Mouse (Mus musculus): Measurements from ENCODE around the gene Borcs5.

The Borcs5 gene

GRCm38 (mm10) chr6:134639210-134639609 lies at the start of gene Borcs5:
Gene Borcs5 (plus strand): TSS chr6:134639510.
- H3K9me3 ChIP-seq (ENCODE audit: low read length) = no peaks in the 10 kb centered on the region
- H3K36me3 ChIP-seq (ENCODE audit: insufficient read depth, low read length) = no peaks in the 10 kb centered on the region
- H3K4me1 ChIP-seq (replicated peaks; ENCODE audit: low read depth, low read length) = peaks cover 17% of the 10 kb centered on the region
- no peaks in the 10 kb centered on the region for H3K27me3 ChIP-seq (ENCODE audit: insufficient read depth, low read length)
- no peak for TF ChIP-seq POU5F1 (IDR thresholded peaks at IDR 0.05; ENCODE audit: borderline replicate concordance, low read length)
- no peak within 1 kb of the TSS for H3K4me3 ChIP-seq (replicated peaks; ENCODE audit: low read length)

- H3K4me3 ChIP-seq (replicated peaks; ENCODE audit: low read length) = no peak overlapping the region
- H3K9me3 ChIP-seq (ENCODE audit: low read length) = no peaks in the 10 kb centered on the region
- no peaks in the 10 kb centered on the region for H3K36me3 ChIP-seq (ENCODE audit: insufficient read depth, low read length)
- no peak for TF ChIP-seq CTCF (conservative IDR thresholded peaks at IDR 0.05; ENCODE audit: low read length)
- TF ChIP-seq NANOG (IDR thresholded peaks at IDR 0.05; ENCODE audit: borderline replicate concordance, low read length) = no peak
- no peak for TF ChIP-seq POU5F1 (IDR thresholded peaks at IDR 0.05; ENCODE audit: borderline replicate concordance, low read length)
- H3K27me3 ChIP-seq (ENCODE audit: insufficient read depth, low read length) = 0 out of 2 replicates have a peak, but pooled peaks cover 3% of the 10 kb centered on the region
- peaks cover 10% of the 10 kb centered on the region for H3K4me1 ChIP-seq (replicated peaks; ENCODE audit: low read depth, low read length)
These were observed 47.7 kb upstream of the Borcs5 start for GRCm38 (mm10) chr6:134591614-134592013.

GRCm38 (mm10) chr6:134594569-134595442 lies 44.5 kb upstream of the Borcs5 start:
- TF ChIP-seq POU5F1 (IDR thresholded peaks at IDR 0.05; ENCODE audit: borderline replicate concordance, low read length) (no peak), CTCF (conservative IDR thresholded peaks at IDR 0.05; ENCODE audit: low read length) (no peak), NANOG (IDR thresholded peaks at IDR 0.05; ENCODE audit: borderline replicate concordance, low read length) (no peak)
- H3K9me3 ChIP-seq (ENCODE audit: low read length) = no peaks in the 10 kb centered on the region

GRCm38 (mm10) chr6:134597651-134598229 lies 41.6 kb upstream of the Borcs5 start:
- Histone ChIP-seq H3K4me3 (replicated peaks; ENCODE audit: low read length) (no peak overlapping the region), H3K9me3 (ENCODE audit: low read length) (no peaks in the 10 kb centered on the region), H3K4me1 (replicated peaks; ENCODE audit: low read depth, low read length) (peaks cover 23% of the 10 kb centered on the region), H3K27me3 (ENCODE audit: insufficient read depth, low read length) (0 out of 2 replicates have a peak, but pooled peaks cover 3% of the 10 kb centered on the region), H3K36me3 (ENCODE audit: insufficient read depth, low read length) (no peaks in the 10 kb centered on the region)
- no peak for TF ChIP-seq CTCF (conservative IDR thresholded peaks at IDR 0.05; ENCODE audit: low read length)
- TF ChIP-seq NANOG (IDR thresholded peaks at IDR 0.05; ENCODE audit: borderline replicate concordance, low read length) = no peak
- TF ChIP-seq POU5F1 (IDR thresholded peaks at IDR 0.05; ENCODE audit: borderline replicate concordance, low read length) = no peak

More at GRCm38 (mm10) chr6:134594569-134595442, 44.5 kb upstream of the Borcs5 start:
- H3K27me3 ChIP-seq (ENCODE audit: insufficient read depth, low read length) = 0 out of 2 replicates have a peak, but pooled peaks cover 3% of the 10 kb centered on the region
- peaks cover 10% of the 10 kb centered on the region for H3K4me1 ChIP-seq (replicated peaks; ENCODE audit: low read depth, low read length)
- 0 out of 2 replicates have a peak overlapping the region, but pooled peaks have one; percentile 29 for H3K4me3 ChIP-seq (replicated peaks; ENCODE audit: low read length)
- H3K36me3 ChIP-seq (ENCODE audit: insufficient read depth, low read length) = no peaks in the 10 kb centered on the region

- no peaks in the 10 kb centered on the region for H3K9me3 ChIP-seq (ENCODE audit: low read length)
- TF ChIP-seq NANOG (IDR thresholded peaks at IDR 0.05; ENCODE audit: borderline replicate concordance, low read length) = no peak
- no peak for TF ChIP-seq CTCF (conservative IDR thresholded peaks at IDR 0.05; ENCODE audit: low read length)
- TF ChIP-seq POU5F1 (IDR thresholded peaks at IDR 0.05; ENCODE audit: borderline replicate concordance, low read length) = no peak
These were observed 40.1 kb upstream of the Borcs5 start for GRCm38 (mm10) chr6:134599239-134599638.

GRCm38 (mm10) chr6:134601130-134601529 lies 38.2 kb upstream of the Borcs5 start:
- H3K9me3 ChIP-seq (ENCODE audit: low read length) = no peaks in the 10 kb centered on the region
- H3K4me1 ChIP-seq (replicated peaks; ENCODE audit: low read depth, low read length) = peaks cover 16% of the 10 kb centered on the region
- H3K4me3 ChIP-seq (replicated peaks; ENCODE audit: low read length) = no peak overlapping the region
- 0 out of 2 replicates have a peak, but pooled peaks cover 4% of the 10 kb centered on the region for H3K27me3 ChIP-seq (ENCODE audit: insufficient read depth, low read length)
- no peaks in the 10 kb centered on the region for H3K36me3 ChIP-seq (ENCODE audit: insufficient read depth, low read length)
- no peak for TF ChIP-seq NANOG (IDR thresholded peaks at IDR 0.05; ENCODE audit: borderline replicate concordance, low read length)
- TF ChIP-seq POU5F1 (IDR thresholded peaks at IDR 0.05; ENCODE audit: borderline replicate concordance, low read length) = no peak
- TF ChIP-seq CTCF (conservative IDR thresholded peaks at IDR 0.05; ENCODE audit: low read length) = no peak

More at GRCm38 (mm10) chr6:134599239-134599638, 40.1 kb upstream of the Borcs5 start:
- no peaks in the 10 kb centered on the region for H3K36me3 ChIP-seq (ENCODE audit: insufficient read depth, low read length)
- no peak overlapping the region for H3K4me3 ChIP-seq (replicated peaks; ENCODE audit: low read length)
- 0 out of 2 replicates have a peak, but pooled peaks cover 3% of the 10 kb centered on the region for H3K27me3 ChIP-seq (ENCODE audit: insufficient read depth, low read length)
- peaks cover 23% of the 10 kb centered on the region for H3K4me1 ChIP-seq (replicated peaks; ENCODE audit: low read depth, low read length)

GRCm38 (mm10) chr6:134601766-134602165 lies 37.5 kb upstream of the Borcs5 start:
- Histone ChIP-seq H3K4me1 (replicated peaks; ENCODE audit: low read depth, low read length) (peaks cover 22% of the 10 kb centered on the region), H3K27me3 (ENCODE audit: insufficient read depth, low read length) (0 out of 2 replicates have a peak, but pooled peaks cover 4% of the 10 kb centered on the region), H3K4me3 (replicated peaks; ENCODE audit: low read length) (no peak overlapping the region), H3K9me3 (ENCODE audit: low read length) (no peaks in the 10 kb centered on the region), H3K36me3 (ENCODE audit: insufficient read depth, low read length) (no peaks in the 10 kb centered on the region)
- TF ChIP-seq POU5F1 (IDR thresholded peaks at IDR 0.05; ENCODE audit: borderline replicate concordance, low read length) (no peak), NANOG (IDR thresholded peaks at IDR 0.05; ENCODE audit: borderline replicate concordance, low read length) (no peak), CTCF (conservative IDR thresholded peaks at IDR 0.05; ENCODE audit: low read length) (no peak)

- Histone ChIP-seq H3K27me3 (ENCODE audit: insufficient read depth, low read length) (0 out of 2 replicates have a peak, but pooled peaks cover 4% of the 10 kb centered on the region), H3K4me1 (replicated peaks; ENCODE audit: low read depth, low read length) (peaks cover 24% of the 10 kb centered on the region), H3K9me3 (ENCODE audit: low read length) (no peaks in the 10 kb centered on the region), H3K4me3 (replicated peaks; ENCODE audit: low read length) (no peak overlapping the region), H3K36me3 (ENCODE audit: insufficient read depth, low read length) (no peaks in the 10 kb centered on the region)
- TF ChIP-seq CTCF (conservative IDR thresholded peaks at IDR 0.05; ENCODE audit: low read length) (no peak), NANOG (IDR thresholded peaks at IDR 0.05; ENCODE audit: borderline replicate concordance, low read length) (no peak), POU5F1 (IDR thresholded peaks at IDR 0.05; ENCODE audit: borderline replicate concordance, low read length) (no peak)
These were observed 36.8 kb upstream of the Borcs5 start for GRCm38 (mm10) chr6:134602371-134603003.

Measured in E14TG2a.4 (cell line).